Mouse (Mus musculus) forebrain, embryonic 15.5 days (tissue): Measurements from ENCODE around the gene Akr1b3. TPM values are rescaled to one million over a fixed set of nuclear protein-coding genes. Genes with fewer than 3 reads are reported as not detected.

Experiments
- ATAC-seq: fragments of 200-750 bp; cut with Nextera tagmentation; replicated peaks from 2 replicates; pipeline ENCODE4 v1.8.0; 2017; ENCODE audit warnings: mild to moderate bottlenecking, moderate TSS enrichment, moderate library complexity
- H3K27ac ChIP-seq: fragments of 300-500 bp; sonication (generic); replicated peaks from 2 replicates; pipeline ENCODE4 v1.5.1; 2015; ENCODE audit warnings: mild to moderate bottlenecking, inconsistent platforms
- H3K27me3 ChIP-seq: fragments of 300-500 bp; sonication (generic); 2 replicates; pipeline ENCODE4 v1.6.1; 2015; ENCODE audit warnings: inconsistent platforms
- H3K36me3 ChIP-seq: fragments of 300-500 bp; sonication (generic); 2 replicates; pipeline ENCODE4 v1.6.1; 2015; ENCODE audit warnings: mild to moderate bottlenecking, inconsistent platforms
- H3K4me1 ChIP-seq: fragments of 300-500 bp; sonication (generic); 2 replicates; pipeline ENCODE4 v1.6.1; 2015; ENCODE audit warnings: inconsistent platforms
- H3K4me2 ChIP-seq: fragments of 300-500 bp; sonication (generic); replicated peaks from 2 replicates; pipeline ENCODE4 v1.6.1; 2015; ENCODE audit warnings: mild to moderate bottlenecking, inconsistent platforms
- H3K4me3 ChIP-seq: fragments of 300-500 bp; sonication (generic); 2 replicates; pipeline ENCODE4 v1.5.1; 2015; ENCODE audit warnings: mild to moderate bottlenecking, inconsistent platforms
- H3K9ac ChIP-seq: fragments of 300-500 bp; sonication (generic); replicated peaks from 2 replicates; pipeline ENCODE4 v1.6.1; 2015; ENCODE audit warnings: mild to moderate bottlenecking, inconsistent platforms
- H3K9me3 ChIP-seq: fragments of 300-500 bp; sonication (generic); 2 replicates; pipeline ENCODE4 v1.6.1; 2016; ENCODE audit warnings: inconsistent platforms
- WGBS: fragments of 180-500 bp; shearing (Covaris S2); methylation state at CpG from one replicate; pipeline ENCODE4 v1.1.7; 2015; ENCODE audit warnings: mixed read lengths; 5-methylcytosine and 5-hydroxymethylcytosine counted together
- polyA plus RNA-seq: library from polyadenylated mRNA; unstranded; fragments of >200 nt; fragmentation: Nextera tagmentation; extraction: Ambion mirVana; gene quantifications from 2 replicates; pipeline ENCODE4 v1.2.1, GENCODE M21; 2015

The Akr1b3 gene
- polyA plus RNA-seq, 1 experiment from 2014 or later, result 92.2 TPM

- Histone ChIP-seq H3K9me3 (no peaks in the 10 kb centered on the region), H3K9ac (no peak overlapping the region), H3K36me3 (peaks cover 14% of the 10 kb centered on the region; the same call in 1 of the 2 replicates), H3K4me1 (peaks cover 17% of the 10 kb centered on the region; the same call in 1 of the 2 replicates), H3K4me2 (no peak overlapping the region), H3K4me3 (no peak overlapping the region), H3K27ac (no peak overlapping the region), H3K27me3 (no peaks in the 10 kb centered on the region)
- 82% methylated on average over 9 of the region's 9 CpGs for WGBS
- no peak for ATAC-seq
Measured at GRCm38 (mm10) chr6:34313386-34313785, 3.9 kb downstream of the Akr1b3 start.

- Histone ChIP-seq H3K9ac (no peak overlapping the region), H3K27ac (no peak overlapping the region), H3K9me3 (no peaks in the 10 kb centered on the region), H3K4me2 (no peak overlapping the region), H3K4me3 (no peak overlapping the region), H3K27me3 (no peaks in the 10 kb centered on the region), H3K4me1 (no peaks in the 10 kb centered on the region), H3K36me3 (peaks cover 22% of the 10 kb centered on the region; the same call in 1 of the 2 replicates)
- WGBS, result 92% methylated on average over 11 of the region's 11 CpGs
- ATAC-seq, result no peak
Measured at GRCm38 (mm10) chr6:34310023-34310595, 7.2 kb downstream of the Akr1b3 start.

GRCm38 (mm10) chr6:34309526-34309925 lies 7.8 kb downstream of the Akr1b3 start:
- no peaks in the 10 kb centered on the region for H3K27me3 ChIP-seq
- no peak overlapping the region for H3K4me2 ChIP-seq
- peaks cover 22% of the 10 kb centered on the region; the same call in 1 of the 2 replicates for H3K36me3 ChIP-seq
- 96% methylated on average over 6 of the region's 6 CpGs for WGBS
- H3K9me3 ChIP-seq, result no peaks in the 10 kb centered on the region
- ATAC-seq, result no peak
- H3K4me3 ChIP-seq, result no peak overlapping the region
- no peak overlapping the region for H3K27ac ChIP-seq
- H3K4me1 ChIP-seq, result no peaks in the 10 kb centered on the region
- H3K9ac ChIP-seq, result no peak overlapping the region

- no peak overlapping the region for H3K9ac ChIP-seq
- no peaks in the 10 kb centered on the region for H3K4me1 ChIP-seq
- ATAC-seq, result no peak
- no peaks in the 10 kb centered on the region for H3K9me3 ChIP-seq
- no peak overlapping the region for H3K4me3 ChIP-seq
- H3K4me2 ChIP-seq, result no peak overlapping the region
- H3K36me3 ChIP-seq, result peaks cover 22% of the 10 kb centered on the region; the same call in 1 of the 2 replicates
- no peaks in the 10 kb centered on the region for H3K27me3 ChIP-seq
- 90% methylated on average over 6 of the region's 6 CpGs for WGBS
- no peak overlapping the region for H3K27ac ChIP-seq
Measured at GRCm38 (mm10) chr6:34306797-34307196, 10.5 kb downstream of the Akr1b3 start.

GRCm38 (mm10) chr6:34304675-34305241 lies 12.5 kb downstream of the Akr1b3 start:
- no peak for ATAC-seq
- no peaks in the 10 kb centered on the region for H3K9me3 ChIP-seq
- 86% methylated on average over 10 of the region's 10 CpGs for WGBS
- H3K27ac ChIP-seq, result no peak overlapping the region
- no peak overlapping the region for H3K9ac ChIP-seq
- H3K4me3 ChIP-seq, result no peak overlapping the region
- no peak overlapping the region for H3K4me2 ChIP-seq
- no peaks in the 10 kb centered on the region for H3K4me1 ChIP-seq
- H3K36me3 ChIP-seq, result peaks cover 18% of the 10 kb centered on the region; the same call in 1 of the 2 replicates
- no peaks in the 10 kb centered on the region for H3K27me3 ChIP-seq

GRCm38 (mm10) chr6:34297055-34297454 lies 20.2 kb downstream of the Akr1b3 start:
- Histone ChIP-seq H3K9ac (no peak overlapping the region), H3K4me3 (no peak overlapping the region), H3K27ac (no peak overlapping the region), H3K27me3 (no peaks in the 10 kb centered on the region), H3K4me1 (no peaks in the 10 kb centered on the region), H3K36me3 (no peaks in the 10 kb centered on the region), H3K4me2 (no peak overlapping the region), H3K9me3 (no peaks in the 10 kb centered on the region)
- no peak for ATAC-seq
- 93% methylated on average over 3 of the region's 3 CpGs for WGBS

GRCm38 (mm10) chr6:34295437-34295836 lies 21.8 kb downstream of the Akr1b3 start:
- WGBS, result 94% methylated on average over 9 of the region's 9 CpGs
- H3K4me3 ChIP-seq, result no peak overlapping the region
- H3K9me3 ChIP-seq, result no peaks in the 10 kb centered on the region
- no peak for ATAC-seq
- no peak overlapping the region for H3K27ac ChIP-seq
- no peaks in the 10 kb centered on the region for H3K36me3 ChIP-seq
- no peaks in the 10 kb centered on the region for H3K27me3 ChIP-seq
- no peaks in the 10 kb centered on the region for H3K4me1 ChIP-seq
- no peak overlapping the region for H3K9ac ChIP-seq
- no peak overlapping the region for H3K4me2 ChIP-seq

- H3K4me1 ChIP-seq, result no peaks in the 10 kb centered on the region
- H3K27me3 ChIP-seq, result no peaks in the 10 kb centered on the region
- no peaks in the 10 kb centered on the region for H3K36me3 ChIP-seq
- H3K9me3 ChIP-seq, result no peaks in the 10 kb centered on the region
- no peak overlapping the region for H3K9ac ChIP-seq
- WGBS, result 29% methylated on average over 9 of the region's 9 CpGs
- no peak overlapping the region for H3K4me3 ChIP-seq
- peak; percentile 97 for ATAC-seq
- H3K27ac ChIP-seq, result no peak overlapping the region
- no peak overlapping the region for H3K4me2 ChIP-seq
Measured at GRCm38 (mm10) chr6:34292882-34293487, 24.3 kb downstream of the Akr1b3 start.

- Histone ChIP-seq H3K9ac (no peak overlapping the region), H3K4me1 (no peaks in the 10 kb centered on the region), H3K4me2 (no peak overlapping the region), H3K36me3 (no peaks in the 10 kb centered on the region), H3K9me3 (no peaks in the 10 kb centered on the region), H3K27ac (no peak overlapping the region), H3K27me3 (no peaks in the 10 kb centered on the region), H3K4me3 (no peak overlapping the region)
- no peak for ATAC-seq
- WGBS, result 69% methylated on average over 11 of the region's 11 CpGs
Measured at GRCm38 (mm10) chr6:34292196-34292881, 24.9 kb downstream of the Akr1b3 start.

GRCm38 (mm10) chr6:34290681-34291080 lies 26.6 kb downstream of the Akr1b3 start:
- H3K36me3 ChIP-seq, result no peaks in the 10 kb centered on the region
- H3K9ac ChIP-seq, result no peak overlapping the region
- H3K27me3 ChIP-seq, result no peaks in the 10 kb centered on the region
- no peaks in the 10 kb centered on the region for H3K9me3 ChIP-seq
- no peak overlapping the region for H3K27ac ChIP-seq
- ATAC-seq, result no peak
- H3K4me2 ChIP-seq, result no peak overlapping the region
- 80% methylated on average over 8 of the region's 8 CpGs for WGBS
- no peaks in the 10 kb centered on the region for H3K4me1 ChIP-seq
- no peak overlapping the region for H3K4me3 ChIP-seq

- Histone ChIP-seq H3K4me1 (no peaks in the 10 kb centered on the region), H3K4me2 (no peak overlapping the region), H3K9me3 (no peaks in the 10 kb centered on the region), H3K9ac (no peak overlapping the region), H3K4me3 (no peak overlapping the region), H3K36me3 (no peaks in the 10 kb centered on the region), H3K27ac (no peak overlapping the region), H3K27me3 (no peaks in the 10 kb centered on the region)
- ATAC-seq, result no peak
- 91% methylated on average over 17 of the region's 17 CpGs for WGBS
Measured at GRCm38 (mm10) chr6:34290091-34290490, 27.2 kb downstream of the Akr1b3 start.

GRCm38 (mm10) chr6:34288098-34288497 lies 29.2 kb downstream of the Akr1b3 start:
- ATAC-seq, result no peak
- no peak overlapping the region for H3K9ac ChIP-seq
- H3K9me3 ChIP-seq, result no peaks in the 10 kb centered on the region
- 82% methylated on average over 10 of the region's 10 CpGs for WGBS
- H3K27ac ChIP-seq, result no peak overlapping the region
- no peaks in the 10 kb centered on the region for H3K27me3 ChIP-seq
- no peak overlapping the region for H3K4me3 ChIP-seq
- H3K36me3 ChIP-seq, result no peaks in the 10 kb centered on the region
- no peaks in the 10 kb centered on the region for H3K4me1 ChIP-seq
- no peak overlapping the region for H3K4me2 ChIP-seq
